Mouse (Mus musculus): ENCODE data around the gene Gm21988. TPM values are rescaled to one million over a fixed set of nuclear protein-coding genes. Genes with fewer than 3 reads are reported as not detected.

Gene Gm21988
- polyA plus RNA-seq, 2 experiments from 2014 or later: 5.2 to 7.6 TPM

GRCm38 (mm10) chr11:70235254-70235900 lies 4.3 kb downstream of the Gm21988 start:
- ATAC-seq: no peak

- no peak for ATAC-seq
Measured at GRCm38 (mm10) chr11:70234497-70234896, 5.1 kb downstream of the Gm21988 start.

GRCm38 (mm10) chr11:70234037-70234436 lies 5.6 kb downstream of the Gm21988 start:
- ATAC-seq: no peak

DNA sequence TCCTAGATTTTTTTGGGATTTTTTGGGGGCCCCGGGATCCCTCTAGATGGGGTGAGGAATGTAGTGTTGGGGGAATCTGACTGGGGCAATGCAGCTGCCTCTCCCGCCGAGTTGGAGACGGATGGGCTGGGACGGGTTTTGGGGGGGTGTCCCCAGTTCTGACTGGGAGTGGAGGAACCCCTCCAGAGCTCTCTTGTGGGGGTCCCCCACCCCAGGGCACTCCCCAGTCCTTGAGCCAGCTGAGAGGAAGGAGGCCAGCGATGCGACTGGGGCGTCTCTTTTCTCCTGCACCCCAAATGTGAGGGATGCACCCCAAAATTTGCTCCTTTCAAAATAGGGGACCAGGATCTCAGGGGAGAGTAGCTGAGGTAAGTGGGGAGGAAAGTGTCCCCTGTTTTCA lies 6.6 kb downstream of the Gm21988 start:
- no peak for ATAC-seq

GRCm38 (mm10) chr11:70232546-70232945 lies 7.1 kb downstream of the Gm21988 start:
- ATAC-seq: no peak

- peak; percentile 63 for ATAC-seq
Measured at GRCm38 (mm10) chr11:70230239-70230727, 9.3 kb downstream of the Gm21988 start.

DNA sequence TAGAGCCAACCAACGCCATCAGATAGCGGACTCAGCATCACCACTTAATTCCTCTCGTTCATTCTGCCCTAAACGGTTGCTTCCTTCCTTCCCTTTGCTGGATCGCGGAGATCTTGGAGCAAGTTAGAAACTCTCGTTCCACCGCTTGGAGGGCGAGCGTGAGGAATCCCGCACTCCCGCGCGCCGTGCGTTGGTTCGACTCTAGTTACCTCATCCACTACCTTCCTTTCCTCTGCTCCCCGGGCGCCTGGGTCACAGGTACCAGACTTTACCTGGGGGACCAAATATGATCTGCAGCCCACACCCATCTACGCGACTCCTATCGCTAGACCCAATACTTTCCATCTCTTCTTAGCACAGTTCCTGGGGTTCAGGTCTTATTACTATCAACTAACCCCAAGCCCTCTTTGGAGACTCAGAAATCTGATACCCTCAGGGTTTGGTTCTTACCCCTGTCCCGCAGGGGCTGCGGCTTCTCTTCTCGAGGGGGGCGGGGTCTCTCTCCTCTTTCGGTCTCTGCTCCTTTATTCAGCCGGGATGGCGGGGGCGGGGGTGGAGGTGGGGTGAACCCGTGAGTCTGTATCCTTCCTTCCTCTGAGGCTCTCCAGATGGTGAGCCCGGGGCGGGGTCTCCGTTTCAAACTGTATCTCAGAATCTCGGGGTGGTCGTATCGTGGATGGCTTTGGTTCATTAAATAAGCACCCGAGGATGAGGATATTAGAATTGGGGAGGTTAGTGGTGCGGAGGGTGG lies 10.2 kb downstream of the Gm21988 start, which contains the start of gene Bcl6b:
Gene Bcl6b (minus strand): TSS at position 539 of the 751 bp plus-strand sequence.
- ATAC-seq: peak; percentile 12

GRCm38 (mm10) chr11:70228828-70229227 lies 10.8 kb downstream of the Gm21988 start:
- ATAC-seq: peak; percentile 61

DNA sequence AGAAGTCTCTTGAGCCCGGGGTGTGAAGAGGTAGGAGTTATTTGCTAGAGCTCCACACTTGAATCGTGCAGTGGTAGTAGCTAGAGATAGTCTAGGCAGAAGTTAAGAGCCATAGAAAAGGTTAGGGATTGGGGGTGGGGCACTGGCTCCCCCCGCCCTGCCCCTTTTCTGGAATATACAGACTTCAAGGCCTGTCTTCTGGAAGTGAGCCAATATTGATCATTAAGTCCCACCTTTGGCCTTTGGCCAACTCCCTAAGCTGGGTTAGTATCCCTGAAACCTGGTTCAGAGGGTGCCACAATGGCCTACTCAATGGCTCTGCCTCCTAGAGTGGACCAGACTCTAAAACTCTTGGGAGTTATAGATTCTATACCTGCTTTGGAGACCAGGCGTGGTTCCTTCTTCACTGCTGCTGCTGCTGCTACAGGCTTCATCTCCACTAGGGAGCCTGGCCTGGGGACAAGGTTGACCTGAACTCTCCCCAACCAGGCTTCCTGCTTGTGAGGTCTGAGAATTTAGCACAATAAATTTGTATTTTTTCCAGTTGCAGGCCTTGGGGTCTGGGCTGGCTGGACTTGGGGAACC lies 11.9 kb downstream of the Gm21988 start:
- ATAC-seq: no peak

DNA sequence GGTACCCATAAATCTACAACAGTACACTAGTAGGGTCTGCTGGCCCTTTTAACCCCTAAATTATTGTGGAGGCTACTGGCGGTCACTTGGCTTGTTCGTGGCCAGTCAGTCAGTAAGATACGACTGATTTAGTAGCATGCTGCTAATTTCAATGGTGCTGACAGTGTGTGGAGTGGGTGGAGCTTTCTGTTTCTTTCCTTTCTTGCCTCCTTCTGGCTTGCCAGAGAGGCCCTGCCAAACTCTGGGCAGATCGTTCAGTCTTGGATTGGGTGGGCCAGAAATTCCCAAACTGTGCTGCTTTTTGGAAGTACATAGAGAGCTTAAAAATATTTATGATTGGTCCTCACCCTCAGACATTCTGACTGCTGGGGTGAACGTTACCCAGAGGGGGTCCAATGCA lies 12.5 kb downstream of the Gm21988 start:
- no peak for ATAC-seq

GRCm38 (mm10) chr11:70226602-70226890 lies 13.1 kb downstream of the Gm21988 start:
- ATAC-seq: no peak

DNA sequence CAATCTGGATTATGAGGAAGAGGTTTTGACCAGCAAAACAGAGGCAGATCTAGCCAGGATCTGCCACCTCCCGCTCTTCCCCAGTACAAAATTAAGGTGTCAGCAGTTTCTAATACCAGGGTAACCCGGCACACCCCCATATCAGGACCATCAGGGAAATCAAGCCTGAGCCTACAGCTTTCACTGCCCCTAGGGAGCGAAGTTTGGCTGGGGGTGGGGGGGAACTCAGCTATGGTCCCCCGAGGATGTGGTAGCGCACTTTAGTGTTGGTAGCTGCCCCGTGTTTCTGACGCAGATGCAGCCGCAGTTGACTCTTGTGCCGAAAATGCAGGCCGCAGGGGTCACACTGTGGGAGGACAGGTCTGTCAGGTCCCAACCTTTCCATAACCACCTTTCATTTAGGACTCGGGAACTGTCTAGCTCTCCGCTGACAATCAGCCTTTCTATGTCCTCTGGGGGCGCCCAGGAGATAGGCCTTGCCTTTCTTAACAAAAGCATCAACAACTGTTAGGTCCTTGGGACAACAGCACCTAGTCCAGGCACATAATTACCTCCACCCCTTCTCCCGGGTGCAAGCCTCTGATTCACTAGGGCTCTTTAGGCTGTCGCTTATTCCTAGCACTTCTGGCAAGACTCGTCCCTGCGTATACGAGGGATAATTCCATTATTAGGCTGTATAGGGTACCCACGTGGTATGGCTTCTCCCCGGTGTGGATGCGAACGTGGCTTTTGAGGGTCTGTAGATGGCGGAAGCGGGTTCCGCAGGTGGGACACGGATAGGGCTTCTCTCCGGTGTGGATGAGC lies 13.6 kb downstream of the Gm21988 start:
- no peak for ATAC-seq

DNA sequence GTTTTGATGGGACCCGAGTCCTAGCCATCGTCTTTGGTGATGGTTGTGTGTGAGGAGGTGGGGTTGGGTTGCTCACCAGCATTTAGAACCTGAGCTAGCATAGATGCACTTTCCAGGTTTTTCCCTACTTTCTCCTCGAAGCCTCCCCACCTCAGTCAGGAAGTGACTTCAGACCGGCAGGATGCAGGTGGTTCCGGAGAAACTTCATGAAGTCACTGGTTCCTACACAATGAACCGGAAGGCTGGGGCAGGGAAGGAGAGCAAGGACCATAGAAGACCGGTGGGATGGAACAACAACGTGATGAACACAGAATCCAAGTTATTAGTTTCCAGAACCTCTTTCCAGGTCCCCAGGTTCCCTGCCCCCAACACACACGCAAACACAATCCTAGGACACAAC lies 15.9 kb downstream of the Gm21988 start:
- no peak for ATAC-seq

DNA sequence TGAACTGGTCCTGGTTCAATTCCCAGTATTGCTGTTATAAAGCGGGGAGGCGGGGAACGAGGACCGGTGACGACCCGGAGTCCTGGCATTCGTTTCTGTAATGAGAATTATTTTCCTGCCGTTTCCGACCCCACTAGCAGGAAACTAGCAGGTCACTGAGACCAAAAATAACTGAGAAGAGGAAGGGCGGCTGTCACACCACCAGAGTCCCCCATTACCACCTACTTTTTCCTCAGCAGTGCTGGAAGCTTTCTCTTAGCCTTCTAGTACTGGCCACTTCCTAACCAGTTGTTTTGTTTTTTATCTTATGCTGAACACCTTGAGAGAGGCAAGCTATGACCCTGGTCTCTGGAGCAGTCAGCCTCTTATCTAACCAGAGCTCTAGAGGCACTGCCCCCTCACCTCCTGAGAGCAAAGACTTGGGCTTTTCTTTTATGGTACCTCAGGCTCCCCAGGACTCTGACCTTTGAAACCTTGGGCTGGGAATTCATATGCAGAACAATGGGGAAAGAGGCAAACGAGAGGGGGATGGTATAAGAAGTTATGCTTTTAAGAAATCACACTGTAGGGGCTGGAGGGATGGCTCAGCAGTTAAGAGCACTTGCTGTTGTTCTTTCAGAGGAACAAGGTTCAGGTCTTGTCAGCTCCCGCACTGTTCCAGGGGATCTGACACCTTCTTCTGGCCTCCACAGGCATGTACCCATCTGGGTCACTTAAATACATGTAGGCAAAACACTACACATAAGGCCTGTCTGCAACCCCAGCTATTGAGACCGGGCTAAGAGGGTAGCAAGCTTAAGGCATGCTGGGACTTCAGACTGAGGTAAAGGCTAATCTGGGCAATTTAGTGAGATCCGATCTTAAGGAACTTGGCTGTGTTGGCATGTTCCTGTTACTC lies 17.8 kb downstream of the Gm21988 start:
- no peak for ATAC-seq

DNA sequence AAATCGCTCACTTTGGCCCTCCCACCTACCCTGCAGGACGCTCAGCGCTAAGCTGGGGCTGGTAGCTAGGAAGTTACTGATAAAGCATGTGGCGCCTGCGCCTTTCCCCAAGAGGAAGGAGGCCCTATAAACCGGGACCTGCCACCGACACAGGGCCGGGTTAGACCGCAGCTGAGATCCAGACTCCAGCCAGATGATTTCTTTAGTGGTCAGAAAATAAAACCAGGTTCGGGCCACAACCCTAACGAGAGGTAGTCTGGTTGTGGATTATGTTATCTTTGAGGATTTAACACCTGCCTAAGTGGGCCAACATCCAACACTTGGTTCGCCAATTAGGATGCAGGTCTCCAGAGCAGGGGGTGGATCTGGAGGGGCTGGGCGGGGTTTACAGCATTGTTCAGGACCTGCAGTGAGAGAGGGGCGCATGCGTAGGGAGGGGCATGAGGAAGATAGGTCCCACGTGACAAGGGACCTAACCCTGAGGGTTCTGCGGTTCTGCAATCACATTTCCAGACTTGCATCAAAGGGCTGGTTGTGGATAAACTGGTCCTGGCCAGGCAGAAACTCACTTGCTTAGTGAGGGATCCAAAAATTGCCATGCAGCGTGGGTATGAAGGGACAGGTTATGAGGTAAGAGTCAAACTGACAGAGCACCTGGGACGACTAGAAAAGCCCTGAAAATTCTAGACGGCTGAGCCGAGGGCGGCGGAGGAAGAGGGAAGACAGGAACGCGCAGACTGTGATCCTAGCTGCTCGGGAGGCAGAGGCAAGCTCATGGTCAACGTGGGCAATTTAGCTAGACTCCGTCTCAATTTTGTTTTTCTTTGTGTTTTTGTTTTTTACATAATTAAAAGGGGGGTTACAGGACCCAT lies 18.7 kb downstream of the Gm21988 start, which contains the start of gene Slc16a13:
Gene Slc16a13 (minus strand): TSS at position 334 of the 872 bp plus-strand sequence.
- peak; percentile 87 for ATAC-seq

GRCm38 (mm10) chr11:70220323-70220722 lies 19.3 kb downstream of the Gm21988 start:
- ATAC-seq: no peak

DNA sequence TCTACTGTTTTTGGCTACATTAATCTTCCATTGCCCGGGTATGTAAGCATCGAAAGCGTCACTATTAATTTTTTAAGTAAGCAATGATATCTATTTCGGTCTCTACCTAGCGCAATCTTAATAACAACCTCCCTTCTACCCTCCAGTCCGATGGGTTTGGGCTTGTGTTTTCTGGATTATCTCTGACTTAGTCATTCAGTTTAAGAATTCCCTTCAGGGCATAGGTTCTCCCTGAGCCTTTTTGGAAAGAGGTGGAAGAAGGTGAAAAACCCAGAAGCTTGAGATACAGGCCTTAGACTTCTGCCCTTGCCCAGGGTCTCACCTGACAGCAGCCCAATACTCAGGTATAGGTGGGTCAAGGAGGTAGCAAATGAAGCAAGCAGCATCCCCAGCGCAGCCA lies 19.8 kb downstream of the Gm21988 start:
- ATAC-seq: no peak

GRCm38 (mm10) chr11:70218741-70219470 lies 20.7 kb downstream of the Gm21988 start:
- ATAC-seq: no peak

DNA sequence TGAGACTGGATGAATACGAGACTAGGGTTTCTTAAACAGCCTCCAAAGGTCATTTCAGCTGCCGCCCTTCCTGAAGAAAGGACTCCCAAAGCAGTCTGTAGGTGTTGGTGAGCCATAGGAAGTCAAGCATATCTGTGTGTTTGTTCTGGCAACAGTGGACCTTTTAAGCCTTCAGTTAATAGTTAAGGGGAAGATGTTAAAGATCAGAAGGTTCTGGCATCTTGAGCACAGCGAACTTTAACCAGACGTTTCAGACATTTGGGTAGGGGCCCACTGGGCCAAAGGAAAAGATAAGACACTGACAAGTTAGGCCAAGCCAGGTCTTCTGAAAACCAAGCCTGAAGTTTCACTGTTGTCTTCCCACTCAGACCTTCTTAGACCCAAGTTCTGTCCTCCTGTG lies 21.6 kb downstream of the Gm21988 start:
- no peak for ATAC-seq

DNA sequence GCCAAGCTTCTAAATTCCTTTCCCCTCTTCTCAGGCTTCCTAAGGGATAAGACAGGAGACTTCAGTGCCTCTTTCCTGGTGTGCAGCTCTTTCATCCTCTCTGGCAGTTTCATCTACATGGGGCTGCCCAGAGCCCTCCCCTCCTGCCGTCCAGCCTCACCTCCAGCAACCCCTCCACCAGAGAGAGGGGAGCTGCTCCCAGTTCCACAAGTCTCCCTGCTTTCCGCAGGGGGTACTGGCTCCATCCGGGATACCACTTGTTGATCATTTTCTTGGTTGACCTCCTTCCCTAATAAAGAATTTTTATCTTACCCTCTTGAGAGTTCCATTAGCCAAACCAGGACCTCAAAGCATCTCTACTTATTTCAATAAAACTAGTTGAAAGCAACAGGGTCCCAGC lies 23.5 kb downstream of the Gm21988 start:
- ATAC-seq: no peak

Data from activated CD4-positive, CD25-positive, alpha-beta regulatory T cell, adult 4 months (primary cell).